Mouse (Mus musculus) brain, embryonic 14.5 days (tissue): ENCODE measurements around the gene Sox5. TPM values are rescaled to one million over a fixed set of nuclear protein-coding genes. Genes with fewer than 3 reads are reported as not detected.

Experiments
- DNase-seq: peaks from one replicate; pipeline ENCODE4 v3.0.0-alpha.2; 2011; ENCODE audit warnings: low read depth
- CTCF ChIP-seq: fragments of 200-500 bp; IDR thresholded peaks from 2 replicates; pipeline ENCODE4 v1.5.1; 2012; ENCODE audit warnings: inconsistent platforms, mild to moderate bottlenecking, moderate library complexity, borderline replicate concordance; ENCODE audit not compliant: insufficient read depth, insufficient read length; ENCODE audit errors: extremely low read depth
- POLR2A ChIP-seq: fragments of 200-500 bp; IDR thresholded peaks from 2 replicates; pipeline ENCODE4 v1.6.1; 2012; ENCODE audit warnings: mild to moderate bottlenecking, inconsistent platforms, borderline replicate concordance; ENCODE audit not compliant: poor library complexity, insufficient read depth, insufficient read length, severe bottlenecking; ENCODE audit errors: extremely low read depth
- polyA plus RNA-seq: library from polyadenylated mRNA; depleted of rRNA; stranded (reverse); fragments of >200 nt; gene quantifications from 2 replicates; pipeline ENCODE4 v1.2.3, GENCODE M21; 2012

The Sox5 gene
- polyA plus RNA-seq, 1 experiment: 30.3 TPM

DNA sequence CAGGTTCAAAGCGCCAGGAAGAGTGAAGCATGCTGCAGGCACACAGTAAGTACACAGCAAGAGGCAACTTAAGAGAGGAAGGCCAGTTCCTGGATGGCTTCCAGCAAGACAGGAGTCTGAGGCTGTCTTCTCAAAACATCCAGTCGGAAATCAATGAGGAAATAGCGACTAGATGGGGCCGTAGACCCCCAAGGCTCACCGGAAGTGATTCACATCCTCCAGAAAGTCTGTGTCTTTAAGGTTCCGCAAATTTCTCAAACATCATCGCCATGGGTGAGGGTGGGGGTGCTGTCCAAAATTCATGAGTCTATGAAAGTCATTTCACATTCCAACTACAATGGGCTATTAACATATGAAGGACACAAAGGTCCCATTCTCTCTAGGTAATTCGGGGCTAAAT is 821.7 kb downstream of the Sox5 start:
- no peak for TF ChIP-seq CTCF
- no peak for DNase-seq

- no peak for DNase-seq
- TF ChIP-seq CTCF: no peak
- no peak for TF ChIP-seq POLR2A
These were observed 823.4 kb downstream of the Sox5 start for GRCm38 (mm10) chr6:143958372-143958771.

DNA sequence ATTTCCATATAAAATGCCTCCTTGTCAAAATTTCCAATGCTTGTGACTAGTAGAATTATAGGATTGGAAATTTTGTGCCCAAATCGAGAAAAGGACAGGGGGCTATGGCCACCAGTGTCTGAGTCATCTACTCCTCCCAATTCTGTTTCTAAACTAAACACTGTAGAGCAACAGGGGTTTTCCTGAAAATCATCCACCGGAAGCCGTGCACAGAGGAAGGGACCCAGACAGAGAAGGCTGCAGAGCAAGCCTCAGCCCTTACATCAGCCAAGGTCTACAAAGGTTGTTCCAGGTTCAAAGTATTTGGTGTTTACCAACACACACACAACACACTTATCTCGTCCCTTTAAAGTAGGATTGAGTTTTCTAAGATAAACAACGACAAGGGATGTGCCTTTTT is 824.7 kb downstream of the Sox5 start:
- TF ChIP-seq POLR2A (no peak), CTCF (no peak)
- no peak for DNase-seq

DNA sequence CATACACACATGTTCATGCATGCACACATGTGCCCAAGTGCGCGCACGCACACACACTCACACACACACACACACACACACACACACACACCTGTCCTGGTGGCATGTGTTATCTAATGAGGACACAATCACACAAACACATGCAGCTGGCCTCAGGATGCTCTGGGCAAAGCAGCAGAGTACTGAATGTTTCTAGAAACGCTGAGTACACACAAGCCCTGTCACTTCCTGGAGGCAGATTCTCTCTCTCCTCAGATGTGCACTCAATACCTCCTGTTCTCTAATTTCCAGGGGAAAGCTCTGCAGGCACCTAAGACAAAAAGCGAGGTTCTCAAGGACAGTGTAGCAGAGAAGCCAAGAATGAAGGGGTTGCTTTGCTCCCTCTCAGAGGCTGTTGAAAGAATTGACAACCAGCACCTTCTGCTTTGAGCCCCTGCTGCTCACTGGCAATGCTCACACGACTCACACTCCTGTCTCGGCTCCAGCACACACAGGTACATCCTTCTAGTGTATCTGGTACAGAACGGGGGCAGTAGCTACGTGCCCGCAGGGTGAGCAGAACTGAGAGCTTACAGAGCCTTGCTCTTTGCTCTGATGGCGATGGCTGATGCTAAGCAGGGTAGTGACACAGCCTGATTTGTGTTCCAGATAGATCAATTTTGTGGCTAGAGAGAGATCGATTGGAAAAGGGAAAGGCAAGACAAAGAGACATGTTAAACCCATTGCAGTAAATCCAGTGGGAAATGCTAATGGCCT is 833.0 kb downstream of the Sox5 start:
- peak; percentile 26 for DNase-seq

GRCm38 (mm10) chr6:143948071-143948470 is 833.7 kb downstream of the Sox5 start:
- TF ChIP-seq POLR2A (no peak), CTCF (no peak)
- no peak for DNase-seq

More for the DNA sequence above, 833.0 kb downstream of the Sox5 start:
- TF ChIP-seq CTCF (no peak), POLR2A (no peak)

DNA sequence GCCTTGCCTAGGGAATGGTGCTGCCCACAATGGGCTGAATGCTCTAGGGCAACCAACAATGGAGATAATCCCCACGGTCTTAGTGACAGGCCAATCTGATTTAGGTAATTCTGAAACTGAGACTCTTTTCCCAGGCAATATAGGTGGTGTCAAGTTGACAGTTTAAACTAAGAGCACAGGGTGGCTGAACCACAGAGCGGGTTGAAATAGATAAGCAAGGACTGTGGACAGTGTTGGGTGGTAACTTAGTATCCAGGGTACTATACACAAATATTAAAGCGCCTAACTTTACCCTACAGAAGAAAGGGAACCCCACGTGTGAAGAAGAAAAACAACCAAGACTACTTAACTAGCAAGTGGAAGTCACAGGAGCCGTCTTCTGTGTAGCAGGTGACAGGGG is 838.7 kb downstream of the Sox5 start:
- DNase-seq: no peak
- TF ChIP-seq CTCF (no peak), POLR2A (no peak)

- no peak for TF ChIP-seq CTCF
- no peak for TF ChIP-seq POLR2A
- peak; percentile 94 for DNase-seq
These were observed 840.4 kb downstream of the Sox5 start for GRCm38 (mm10) chr6:143941291-143941785.

DNA sequence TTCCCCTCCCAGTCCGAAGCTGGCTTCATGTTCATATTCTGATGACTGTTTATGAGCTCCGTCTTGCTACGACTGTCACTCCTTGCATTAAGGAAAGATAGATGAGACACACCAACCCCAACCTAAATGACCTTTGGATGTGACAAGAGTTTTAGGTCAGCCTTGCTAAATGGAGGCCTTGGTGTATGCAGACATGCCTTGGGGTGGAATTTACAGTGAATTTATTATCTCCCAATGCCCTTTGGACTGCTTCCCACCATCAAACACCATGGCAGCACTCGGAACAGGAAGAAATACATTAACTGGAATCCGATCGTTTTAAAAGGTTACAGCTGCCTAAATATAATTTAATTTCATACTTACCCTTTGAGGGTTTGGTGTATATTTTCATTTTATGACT is 858.6 kb downstream of the Sox5 start:
- DNase-seq: no peak
- TF ChIP-seq POLR2A: no peak
- TF ChIP-seq CTCF: no peak

DNA sequence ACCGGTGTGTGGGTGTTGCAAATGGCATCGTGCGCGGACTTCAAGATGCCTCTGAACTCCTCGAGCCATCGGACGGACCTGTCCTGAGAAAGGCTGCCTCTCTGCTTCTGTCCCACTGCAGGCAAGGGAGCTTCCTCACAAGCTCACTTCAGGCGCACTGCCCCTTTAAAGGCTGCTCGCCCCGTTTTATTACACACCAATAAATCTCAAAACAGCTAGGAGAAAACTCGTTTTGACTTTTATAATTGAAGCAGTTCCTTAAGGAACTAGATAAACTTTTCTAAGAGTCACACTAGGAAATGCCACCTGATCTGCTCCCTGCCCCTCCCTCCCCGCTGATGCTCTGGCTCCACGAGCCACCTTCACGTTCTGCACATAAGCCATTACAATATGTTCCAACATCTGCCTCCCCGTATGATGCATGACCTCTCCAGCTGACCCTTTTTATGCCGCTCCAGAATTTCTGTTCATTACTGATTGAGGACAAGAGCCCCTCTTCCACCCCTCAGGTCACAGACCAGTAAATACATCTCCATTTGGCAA is 863.3 kb downstream of the Sox5 start:
- TF ChIP-seq CTCF (no peak), POLR2A (no peak)
- peak; percentile 48 for DNase-seq

DNA sequence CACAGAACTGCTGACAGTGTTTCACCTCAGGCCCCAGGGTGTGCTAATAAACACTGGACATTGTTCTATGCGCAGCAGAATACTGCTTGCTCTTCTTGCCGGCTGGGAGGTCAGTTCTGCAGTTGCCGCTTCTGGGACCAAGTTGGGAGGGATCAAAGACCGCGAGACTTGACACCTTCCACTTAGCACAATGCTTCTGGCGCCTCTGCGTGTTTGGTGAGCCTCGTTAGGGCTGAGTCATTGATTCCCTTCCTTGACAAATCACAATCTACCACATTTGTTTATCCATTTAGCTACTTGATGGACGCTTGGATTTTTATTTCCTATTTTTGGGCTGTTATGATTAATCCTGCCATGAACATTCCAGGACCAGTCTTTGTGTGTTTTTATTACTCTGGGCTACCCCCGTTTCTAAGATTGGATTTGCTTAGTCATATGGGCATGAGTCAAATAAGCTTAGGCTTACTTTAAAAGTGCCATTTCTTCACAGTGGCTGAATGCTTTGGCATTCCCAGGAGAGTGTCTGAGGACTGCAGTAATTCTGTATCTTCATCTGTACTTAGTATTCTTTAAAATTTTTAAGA is 865.5 kb downstream of the Sox5 start:
- peak; percentile 47 for DNase-seq
- TF ChIP-seq POLR2A (no peak), CTCF (no peak)

- TF ChIP-seq CTCF (no peak), POLR2A (no peak)
These were observed 866.1 kb downstream of the Sox5 start for GRCm38 (mm10) chr6:143915686-143916085.

GRCm38 (mm10) chr6:143912316-143912715 is 869.5 kb downstream of the Sox5 start:
- TF ChIP-seq CTCF (no peak), POLR2A (no peak)
- peak; percentile 39 for DNase-seq

More at GRCm38 (mm10) chr6:143915686-143916085, 866.1 kb downstream of the Sox5 start:
- DNase-seq: no peak
